Mouse (Mus musculus) liver, embryonic 14.5 days (tissue): Measurements from ENCODE around the gene Tifa.

Source experiments
- CTCF ChIP-seq: IDR thresholded peaks from 2 replicates; pipeline ENCODE4 v1.5.1; 2016; ENCODE audit warnings: antibody characterized with exemption, low read depth, control low read depth
- EP300 ChIP-seq: IDR thresholded peaks from 2 replicates; pipeline ENCODE4 v1.6.1; 2016; ENCODE audit warnings: antibody characterized with exemption, low read depth

- no peak for TF ChIP-seq CTCF
- TF ChIP-seq EP300, result no peak
These were observed 44.1 kb upstream of the Tifa start for GRCm38 (mm10) chr3:127745504-127745903.
